Mouse (Mus musculus): ENCODE measurements around the gene Shoc2.

DNA sequence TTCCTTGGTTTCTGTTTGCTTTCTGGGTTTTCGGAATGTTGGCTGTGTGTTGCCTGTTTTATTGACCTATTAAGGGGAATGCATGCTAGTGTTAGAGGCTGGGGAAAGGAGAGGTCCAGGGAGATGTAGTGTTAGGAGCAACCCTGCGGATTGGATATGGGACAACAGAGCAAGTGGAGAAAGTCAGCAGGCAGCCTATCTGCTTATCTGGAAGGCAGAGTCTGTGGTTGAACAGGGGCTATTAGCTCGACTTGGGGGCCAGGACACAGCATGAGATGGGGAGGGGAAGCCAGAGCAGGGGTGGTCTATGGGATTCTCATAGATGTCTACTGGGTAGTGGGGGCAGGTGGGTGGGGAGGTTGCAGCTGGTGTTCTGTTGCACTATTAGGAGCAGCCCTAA, 37.9 kb downstream of the Shoc2 start:
- TF ChIP-seq CTCF (IDR thresholded peaks at IDR 0.05; ENCODE audit: extremely low read depth, insufficient read depth, low read length) (no peak), POLR2A (IDR thresholded peaks at IDR 0.05; ENCODE audit: extremely low read depth, insufficient read depth, low read length) (no peak)

All from cortical plate, adult 2 months (tissue).